Mouse (Mus musculus) hindbrain, embryonic 12.5 days (tissue): ENCODE results near the gene Cep89. TPM values are rescaled to one million over a fixed set of nuclear protein-coding genes. Genes with fewer than 3 reads are reported as not detected.

ENCODE experiments used
- ATAC-seq: fragments of 200-750 bp; cut with Nextera tagmentation; 2 replicates; pipeline ENCODE4 v1.8.0; 2017; ENCODE audit warnings: moderate TSS enrichment; ENCODE audit not compliant: low FRiP score
- H3K27ac ChIP-seq: fragments of 300-500 bp; sonication (generic); 2 replicates; pipeline ENCODE4 v1.5.1; 2016; ENCODE audit warnings: mild to moderate bottlenecking
- H3K27me3 ChIP-seq: fragments of 300-500 bp; sonication (generic); 2 replicates; pipeline ENCODE4 v1.6.1; 2016; ENCODE audit warnings: mild to moderate bottlenecking
- H3K36me3 ChIP-seq: fragments of 300-500 bp; sonication (generic); 2 replicates; pipeline ENCODE4 v1.6.1; 2016; ENCODE audit warnings: mild to moderate bottlenecking
- H3K4me1 ChIP-seq: fragments of 300-500 bp; sonication (generic); 2 replicates; pipeline ENCODE4 v1.6.1; 2016
- H3K4me2 ChIP-seq: fragments of 300-500 bp; sonication (generic); replicated peaks from 2 replicates; pipeline ENCODE4 v1.6.1; 2016; ENCODE audit warnings: mild to moderate bottlenecking
- H3K4me3 ChIP-seq: fragments of 300-500 bp; sonication (generic); 2 replicates; pipeline ENCODE4 v1.5.1; 2016; ENCODE audit warnings: mild to moderate bottlenecking
- H3K9ac ChIP-seq: fragments of 300-500 bp; sonication (generic); 2 replicates; pipeline ENCODE4 v1.6.1; 2016; ENCODE audit warnings: mild to moderate bottlenecking, moderate library complexity
- H3K9me3 ChIP-seq: fragments of 300-500 bp; sonication (generic); replicated peaks from 2 replicates; pipeline ENCODE4 v1.6.1; 2016; ENCODE audit warnings: mild to moderate bottlenecking
- WGBS: fragments of 180-500 bp; shearing (Covaris S2); methylation state at CpG from one replicate; pipeline ENCODE4 v1.1.7; 2016; 5-methylcytosine and 5-hydroxymethylcytosine counted together
- polyA plus RNA-seq: library from polyadenylated mRNA; unstranded; fragments of >200 nt; fragmentation: Nextera tagmentation; extraction: Ambion mirVana; gene quantifications from 2 replicates; pipeline ENCODE4 v1.2.1, GENCODE M21; 2016

Cep89 gene
- polyA plus RNA-seq, 1 experiment from 2014 or later: 41.0 TPM

DNA sequence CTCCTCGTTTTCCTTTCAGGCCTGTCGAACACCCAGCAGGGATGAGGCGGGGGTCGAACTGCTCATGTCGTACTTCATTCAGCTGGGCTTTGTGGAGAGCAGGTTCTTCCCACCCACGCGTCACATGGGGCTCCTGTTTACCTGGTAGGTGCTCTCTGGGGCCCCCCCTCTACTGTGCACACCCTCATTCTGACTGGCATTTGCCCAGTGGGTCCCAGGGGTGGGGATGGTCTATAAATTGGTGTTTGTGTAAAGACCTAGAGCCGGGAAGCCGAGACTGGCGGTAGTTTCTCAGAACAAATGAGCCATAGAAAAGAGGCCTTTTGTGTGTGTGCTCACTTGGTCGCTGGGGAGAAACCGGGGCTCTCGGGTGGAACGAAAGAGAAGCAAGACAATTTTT is 25.7 kb upstream of the Cep89 start:
- H3K36me3 ChIP-seq: no peaks in the 10 kb centered on the region
- WGBS: 22% methylated on average over 14 of the region's 14 CpGs
- H3K27ac ChIP-seq: peak overlapping the region; percentile 55; the same call in 1 of the 2 replicates
- H3K4me2 ChIP-seq: no peak overlapping the region
- peaks cover 9% of the 10 kb centered on the region for H3K4me1 ChIP-seq
- no peaks in the 10 kb centered on the region for H3K27me3 ChIP-seq
- H3K4me3 ChIP-seq: no peak overlapping the region
- peak; percentile 58; the same call in 1 of the 2 replicates for ATAC-seq
- H3K9ac ChIP-seq: peak overlapping the region; percentile 41; the same call in 1 of the 2 replicates
- H3K9me3 ChIP-seq: no peaks in the 10 kb centered on the region; the same call in 1 of the 2 replicates

DNA sequence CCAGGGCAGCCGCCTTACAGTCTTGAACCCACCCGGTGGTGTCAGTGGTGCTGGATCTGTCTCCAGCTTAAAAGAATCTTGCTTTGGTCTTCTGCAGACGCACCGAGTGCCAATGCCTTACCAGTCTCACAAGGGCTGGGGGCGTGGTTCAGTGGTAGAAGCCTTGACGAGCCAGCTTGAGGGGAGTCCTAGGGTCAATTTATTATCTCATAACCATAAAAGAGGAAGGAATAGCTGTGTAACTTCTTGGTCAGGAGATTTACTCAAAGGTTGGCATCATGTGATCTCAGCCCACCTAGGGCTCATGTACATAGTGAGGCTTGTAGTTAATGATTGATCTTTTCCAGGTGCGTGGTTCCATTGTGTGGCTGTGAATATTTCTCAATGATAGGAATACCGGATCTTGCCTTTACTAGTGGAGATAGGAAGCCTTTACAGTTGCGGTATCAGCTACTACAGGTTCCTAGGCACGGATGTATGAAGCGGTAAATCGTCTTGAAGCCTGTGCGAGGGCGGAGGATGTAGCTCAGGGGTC is 24.3 kb upstream of the Cep89 start:
- H3K4me1 ChIP-seq: peaks cover 9% of the 10 kb centered on the region
- H3K27ac ChIP-seq: no peak overlapping the region

DNA sequence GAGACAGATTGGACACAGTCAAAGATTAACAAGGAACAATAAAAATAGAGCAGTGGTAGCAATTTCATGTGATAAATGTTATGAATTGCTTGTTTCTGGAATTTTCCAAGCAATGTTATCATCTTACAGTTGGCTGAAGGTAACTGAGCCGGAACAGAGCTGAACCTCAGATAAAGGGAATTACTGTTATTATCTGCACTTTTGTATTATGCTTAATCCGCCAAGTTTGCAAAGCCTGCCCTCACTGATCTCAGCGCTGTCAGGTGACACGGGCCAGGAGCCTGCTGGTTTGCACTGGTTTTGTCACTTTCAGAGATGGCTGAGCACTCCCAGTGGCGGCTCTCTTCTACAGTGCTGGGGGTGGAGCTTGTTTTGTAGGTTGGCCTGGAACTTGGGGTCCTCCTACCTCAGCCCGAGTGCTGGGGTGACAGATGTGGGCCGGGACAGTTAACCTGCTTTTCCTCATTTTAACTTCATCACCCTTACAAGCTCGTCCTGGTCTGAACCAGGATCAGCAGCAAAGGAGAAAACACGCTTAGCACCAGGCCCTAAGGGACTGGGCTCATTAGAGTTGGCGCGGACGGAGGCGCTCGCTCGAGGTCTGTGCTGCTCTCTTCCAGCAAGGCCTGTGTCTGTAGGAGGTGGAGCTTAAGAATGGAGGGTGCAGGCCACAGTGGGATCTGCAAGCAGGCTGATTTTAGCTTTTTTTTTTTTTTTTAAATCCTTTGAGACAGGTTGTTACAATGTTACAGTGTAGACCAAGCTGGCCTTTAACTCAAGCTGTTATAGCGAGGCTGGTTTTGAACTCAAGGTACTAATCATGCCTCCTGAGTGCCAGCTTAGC is 23.5 kb upstream of the Cep89 start:
- no peak for ATAC-seq
- 65% methylated on average over 16 of the region's 16 CpGs for WGBS

More for the DNA sequence above, 24.3 kb upstream of the Cep89 start:
- Histone ChIP-seq H3K27me3 (no peaks in the 10 kb centered on the region), H3K36me3 (no peaks in the 10 kb centered on the region), H3K4me2 (no peak overlapping the region), H3K9ac (no peak overlapping the region), H3K9me3 (no peaks in the 10 kb centered on the region; the same call in 1 of the 2 replicates), H3K4me3 (no peak overlapping the region)
- ATAC-seq: no peak
- WGBS: 91% methylated on average over 14 of the region's 14 CpGs

DNA sequence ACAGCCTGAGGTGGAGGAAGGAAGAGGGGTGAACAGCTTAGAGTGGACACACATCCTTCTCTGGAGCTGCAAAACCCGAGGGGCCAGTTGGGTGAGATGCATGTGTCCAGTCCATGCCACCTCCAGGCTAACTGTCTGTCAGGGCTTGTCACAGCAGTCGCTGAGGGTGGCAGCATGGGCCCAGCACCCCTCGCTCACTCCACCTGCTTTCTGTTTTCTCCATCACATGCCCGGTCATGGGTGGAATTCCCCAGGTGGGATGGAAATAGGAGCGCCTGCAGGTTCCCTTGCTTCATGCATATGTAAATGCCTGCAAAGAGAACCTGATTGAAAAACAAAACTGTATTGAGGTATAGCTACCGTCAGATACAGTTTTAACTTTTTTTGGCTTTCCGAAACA is 22.6 kb upstream of the Cep89 start:
- 84% methylated on average over 7 of the region's 7 CpGs for WGBS
- Histone ChIP-seq H3K9me3 (no peaks in the 10 kb centered on the region; the same call in 1 of the 2 replicates), H3K27ac (no peak overlapping the region), H3K9ac (no peak overlapping the region), H3K36me3 (no peaks in the 10 kb centered on the region), H3K27me3 (no peaks in the 10 kb centered on the region), H3K4me2 (no peak overlapping the region), H3K4me1 (peaks cover 9% of the 10 kb centered on the region), H3K4me3 (no peak overlapping the region)
- no peak for ATAC-seq

More for the DNA sequence above, 23.5 kb upstream of the Cep89 start:
- Histone ChIP-seq H3K4me1 (peaks cover 9% of the 10 kb centered on the region), H3K36me3 (no peaks in the 10 kb centered on the region), H3K27ac (no peak overlapping the region), H3K4me2 (no peak overlapping the region), H3K27me3 (no peaks in the 10 kb centered on the region), H3K9me3 (no peaks in the 10 kb centered on the region; the same call in 1 of the 2 replicates), H3K4me3 (no peak overlapping the region), H3K9ac (no peak overlapping the region)

DNA sequence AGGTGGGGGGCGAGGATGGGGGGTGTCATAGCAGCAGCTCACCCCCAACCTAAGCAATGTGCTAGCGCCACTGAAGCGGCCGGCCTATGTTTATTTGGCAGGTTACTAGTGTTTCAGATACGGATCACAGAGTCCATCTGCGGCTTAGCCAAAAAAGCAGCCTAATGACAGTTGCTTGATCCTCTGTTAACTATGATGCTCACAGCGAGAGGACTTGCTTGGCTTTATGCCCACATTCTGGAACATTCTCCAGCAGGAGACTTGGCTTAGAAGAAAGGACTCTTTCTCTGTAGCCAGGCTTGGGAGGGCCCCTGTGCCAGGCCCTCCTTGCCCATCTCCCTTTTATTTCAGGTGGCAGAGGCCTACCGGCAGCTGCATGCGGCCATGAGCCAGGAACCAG is 20.2 kb upstream of the Cep89 start:
- H3K27me3 ChIP-seq: no peaks in the 10 kb centered on the region
- H3K36me3 ChIP-seq: no peaks in the 10 kb centered on the region
- H3K9ac ChIP-seq: no peak overlapping the region
- H3K4me2 ChIP-seq: no peak overlapping the region
- H3K4me3 ChIP-seq: no peak overlapping the region
- no peaks in the 10 kb centered on the region for H3K9me3 ChIP-seq
- 92% methylated on average over 9 of the region's 9 CpGs for WGBS
- no peak overlapping the region for H3K27ac ChIP-seq
- H3K4me1 ChIP-seq: peaks cover 5% of the 10 kb centered on the region; the same call in 1 of the 2 replicates
- no peak for ATAC-seq

DNA sequence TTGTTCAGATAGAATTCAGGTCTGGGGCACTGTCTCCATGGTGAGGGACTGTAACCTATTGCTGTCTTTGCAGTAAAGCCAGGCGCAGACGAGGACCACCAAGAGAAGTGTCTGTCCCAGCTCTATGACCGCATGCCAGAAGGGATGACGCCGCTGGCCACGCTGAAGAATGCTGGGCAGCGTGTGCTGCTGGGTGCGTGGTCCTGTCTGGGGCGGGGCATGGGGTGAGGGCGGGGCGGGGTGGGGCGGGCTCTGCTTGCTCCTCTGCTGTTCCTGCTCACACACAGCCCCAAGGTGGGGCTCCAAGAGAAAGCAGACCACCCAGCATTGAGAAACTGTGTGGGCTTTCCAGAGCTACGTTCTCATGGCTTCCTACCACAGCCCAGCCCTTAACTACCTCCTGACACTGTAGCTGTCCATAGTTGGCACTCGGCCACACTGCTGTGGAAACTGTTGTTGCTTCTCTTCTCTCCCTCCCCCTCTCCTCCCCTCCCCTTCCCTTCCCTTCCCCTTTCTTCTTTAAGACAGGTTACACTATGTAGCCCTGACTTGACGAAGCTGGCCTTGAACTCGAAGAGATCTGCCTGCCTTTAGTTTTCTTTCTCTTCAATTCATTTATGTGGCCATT is 17.2 kb upstream of the Cep89 start:
- H3K4me1 ChIP-seq: peaks cover 5% of the 10 kb centered on the region; the same call in 1 of the 2 replicates
- no peaks in the 10 kb centered on the region for H3K9me3 ChIP-seq
- H3K9ac ChIP-seq: no peak overlapping the region
- H3K4me2 ChIP-seq: peak overlapping the region; percentile 22
- H3K27ac ChIP-seq: no peak overlapping the region
- no peak overlapping the region for H3K4me3 ChIP-seq
- no peaks in the 10 kb centered on the region for H3K36me3 ChIP-seq
- peak; percentile 41 for ATAC-seq
- no peaks in the 10 kb centered on the region for H3K27me3 ChIP-seq
- 40% methylated on average over 15 of the region's 16 CpGs for WGBS

DNA sequence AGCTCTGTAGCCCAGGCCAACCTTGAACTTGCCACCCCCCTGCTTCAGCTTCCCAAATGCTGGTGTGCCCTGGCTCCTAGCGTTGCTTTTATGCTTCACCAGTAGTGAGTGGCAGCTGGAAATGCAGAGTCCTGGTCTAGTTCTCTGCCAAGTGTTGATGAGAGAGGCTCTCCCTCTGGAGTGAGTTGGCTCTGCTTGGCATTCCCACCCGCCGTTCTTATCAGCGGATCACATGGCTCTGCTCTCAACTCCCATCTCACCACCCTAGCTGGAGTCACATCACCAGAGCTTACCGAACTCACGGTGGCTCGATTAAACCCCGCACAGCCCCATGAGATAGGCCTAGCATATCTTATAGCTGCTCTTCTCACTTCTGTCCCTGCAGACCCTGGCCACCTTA is 16.5 kb upstream of the Cep89 start:
- no peak for ATAC-seq
- H3K9ac ChIP-seq: no peak overlapping the region
- 86% methylated on average over 8 of the region's 8 CpGs for WGBS

DNA sequence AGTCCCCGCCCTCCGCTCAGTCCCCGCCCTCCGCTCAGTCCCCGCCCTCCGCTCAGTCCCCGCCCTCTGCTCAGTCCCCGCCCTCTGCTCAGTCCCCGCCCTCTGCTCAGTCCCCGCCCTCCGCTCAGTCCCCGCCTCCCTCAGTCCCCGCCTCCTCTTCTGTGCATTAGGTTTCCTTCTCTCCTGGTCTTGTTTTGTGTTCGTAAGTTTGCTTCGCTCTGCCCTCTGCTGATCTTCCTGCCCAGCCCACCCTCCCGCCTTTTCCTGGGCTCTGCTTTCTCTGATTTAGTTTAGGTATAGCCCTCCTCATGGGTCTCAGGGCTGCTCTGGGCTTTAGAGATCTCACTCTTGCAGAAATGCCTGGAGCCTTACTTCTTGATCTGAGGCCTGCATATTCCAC is 15.0 kb upstream of the Cep89 start:
- peaks cover 5% of the 10 kb centered on the region; the same call in 1 of the 2 replicates for H3K4me1 ChIP-seq
- no peak for ATAC-seq

More for the DNA sequence above, 16.5 kb upstream of the Cep89 start:
- Histone ChIP-seq H3K4me1 (peaks cover 5% of the 10 kb centered on the region; the same call in 1 of the 2 replicates), H3K27me3 (no peaks in the 10 kb centered on the region), H3K4me3 (no peak overlapping the region), H3K4me2 (no peak overlapping the region), H3K36me3 (no peaks in the 10 kb centered on the region), H3K27ac (no peak overlapping the region), H3K9me3 (no peaks in the 10 kb centered on the region)

DNA sequence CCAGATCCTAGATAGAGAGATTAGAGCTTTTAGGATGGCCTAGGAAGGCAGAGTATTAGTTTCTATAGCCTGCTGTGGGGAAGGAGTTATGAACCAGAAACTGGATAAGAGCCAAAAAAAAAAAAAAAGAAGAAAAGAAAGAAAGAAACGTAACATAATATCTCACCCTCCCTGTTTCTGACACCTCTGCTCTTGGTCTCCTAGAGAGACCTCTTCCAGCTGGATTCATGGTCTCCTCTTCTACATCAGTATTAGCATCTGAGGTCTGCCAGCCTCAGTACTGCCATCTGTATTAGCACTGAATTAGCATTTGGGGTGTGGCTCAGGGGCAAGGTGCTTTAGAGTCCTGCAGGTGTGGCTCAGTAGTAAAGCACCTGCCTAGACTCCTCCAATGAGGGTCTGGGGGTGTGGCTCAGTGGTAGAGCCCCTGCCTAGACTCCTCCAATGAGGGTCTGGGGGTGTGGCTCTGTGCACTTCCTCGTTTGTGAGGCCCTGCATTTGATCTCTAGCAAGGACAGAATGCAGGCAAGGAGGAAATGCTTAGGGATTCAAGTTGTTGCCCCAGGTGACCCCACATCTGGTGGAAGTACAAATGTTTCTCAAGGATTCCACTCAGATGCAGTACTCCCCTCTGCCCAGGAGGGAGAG is 14.0 kb upstream of the Cep89 start:
- WGBS: 54% methylated on average over 2 of the region's 2 CpGs
- no peaks in the 10 kb centered on the region for H3K9me3 ChIP-seq
- H3K36me3 ChIP-seq: no peaks in the 10 kb centered on the region
- H3K27me3 ChIP-seq: no peaks in the 10 kb centered on the region
- H3K27ac ChIP-seq: no peak overlapping the region
- no peak for ATAC-seq
- no peak overlapping the region for H3K9ac ChIP-seq
- no peak overlapping the region for H3K4me2 ChIP-seq
- peaks cover 5% of the 10 kb centered on the region; the same call in 1 of the 2 replicates for H3K4me1 ChIP-seq
- H3K4me3 ChIP-seq: no peak overlapping the region

More for the DNA sequence above, 15.0 kb upstream of the Cep89 start:
- H3K36me3 ChIP-seq: no peaks in the 10 kb centered on the region
- H3K27me3 ChIP-seq: no peaks in the 10 kb centered on the region
- no peak overlapping the region for H3K4me2 ChIP-seq
- H3K4me3 ChIP-seq: no peak overlapping the region
- H3K9ac ChIP-seq: no peak overlapping the region
- H3K27ac ChIP-seq: no peak overlapping the region
- no peaks in the 10 kb centered on the region for H3K9me3 ChIP-seq
- 50% methylated on average over 15 of the region's 16 CpGs for WGBS

DNA sequence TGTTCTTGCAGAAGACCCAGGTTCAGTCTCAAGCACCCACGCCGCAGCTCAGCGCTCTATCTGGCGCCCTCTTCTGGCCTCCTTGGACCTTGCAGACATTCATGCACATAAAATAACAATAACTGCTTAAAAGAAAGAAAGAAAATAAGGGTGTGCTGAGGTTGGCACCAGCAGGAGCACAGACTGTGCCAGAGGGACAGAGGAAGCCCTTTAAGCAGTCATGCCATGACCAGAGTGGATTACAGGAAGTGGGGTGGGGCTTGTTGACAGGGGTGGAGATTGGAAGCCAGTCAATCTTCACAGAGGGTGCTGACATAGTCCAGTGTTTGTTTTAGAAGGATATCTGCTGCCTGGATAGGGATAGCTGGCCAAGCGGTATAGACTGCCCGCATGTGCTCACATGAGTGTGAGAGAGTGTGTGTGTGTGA is 10.3 kb upstream of the Cep89 start:
- no peak for ATAC-seq
- Histone ChIP-seq H3K9me3 (no peaks in the 10 kb centered on the region), H3K27ac (no peak overlapping the region), H3K4me2 (no peak overlapping the region), H3K4me1 (no peaks in the 10 kb centered on the region), H3K27me3 (no peaks in the 10 kb centered on the region), H3K36me3 (no peaks in the 10 kb centered on the region), H3K9ac (no peak overlapping the region), H3K4me3 (no peak overlapping the region)
- WGBS: 63% methylated on average over 6 of the region's 6 CpGs

DNA sequence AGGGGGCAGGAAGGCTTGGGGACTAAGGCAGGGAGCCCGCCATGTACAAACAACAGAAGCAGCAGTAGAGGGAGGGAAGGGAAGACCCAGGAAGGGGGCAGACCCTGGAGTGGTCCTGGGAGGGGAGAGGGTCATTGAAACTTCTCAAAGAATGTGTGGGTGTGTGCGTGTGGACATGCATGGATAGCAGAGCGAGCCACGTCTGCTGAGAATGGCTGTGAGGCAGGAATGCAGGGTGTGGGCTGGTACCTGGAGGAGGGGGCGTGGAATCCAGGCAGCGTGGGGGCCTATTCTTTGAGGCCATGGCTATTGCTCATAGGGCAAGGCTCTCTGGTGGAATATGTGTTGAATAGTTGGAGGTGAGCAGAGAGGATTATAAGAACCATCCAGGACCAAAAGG is 8.1 kb upstream of the Cep89 start:
- no peaks in the 10 kb centered on the region for H3K4me1 ChIP-seq
- no peak for ATAC-seq
- no peaks in the 10 kb centered on the region for H3K27me3 ChIP-seq
- H3K9me3 ChIP-seq: no peaks in the 10 kb centered on the region
- H3K27ac ChIP-seq: no peak overlapping the region
- WGBS: 57% methylated on average over 6 of the region's 6 CpGs
- no peak overlapping the region for H3K4me2 ChIP-seq
- H3K9ac ChIP-seq: no peak overlapping the region
- no peak overlapping the region for H3K4me3 ChIP-seq
- peaks cover 8% of the 10 kb centered on the region; the same call in 1 of the 2 replicates for H3K36me3 ChIP-seq

DNA sequence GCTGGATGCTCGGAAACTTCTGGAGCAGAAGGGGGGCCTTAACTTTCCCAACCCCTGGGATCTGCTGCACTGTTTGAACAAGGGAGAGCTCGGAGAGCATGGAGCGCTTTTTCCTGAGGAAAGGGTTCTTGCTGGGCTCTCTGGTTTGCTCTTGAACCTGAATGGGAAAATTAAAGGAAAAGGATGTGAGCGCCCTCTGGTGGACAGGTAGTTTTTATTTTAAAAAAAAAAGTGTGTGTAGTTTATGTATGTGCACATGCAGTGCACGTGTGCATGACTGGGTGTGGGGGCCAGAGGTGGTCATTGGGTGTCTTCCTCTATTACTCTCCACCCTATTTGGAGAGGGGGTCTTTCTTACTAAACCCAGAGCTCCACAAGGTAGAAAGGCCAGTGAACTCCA is 3.9 kb upstream of the Cep89 start:
- Histone ChIP-seq H3K27me3 (no peaks in the 10 kb centered on the region), H3K4me3 (no peak overlapping the region), H3K9ac (no peak overlapping the region), H3K36me3 (peaks cover 17% of the 10 kb centered on the region; the same call in 1 of the 2 replicates), H3K4me1 (peaks cover 17% of the 10 kb centered on the region), H3K4me2 (no peak overlapping the region), H3K9me3 (no peaks in the 10 kb centered on the region), H3K27ac (no peak overlapping the region)
- ATAC-seq: no peak
- 65% methylated on average over 5 of the region's 5 CpGs for WGBS
